Mouse (Mus musculus) heart, embryonic 11.5 days (tissue): ENCODE results near the gene Gde1. TPM values are rescaled to one million over a fixed set of nuclear protein-coding genes. Genes with fewer than 3 reads are reported as not detected.

Source experiments
- ATAC-seq: fragments of 200-750 bp; cut with Nextera tagmentation; replicated peaks from 2 replicates; pipeline ENCODE4 v1.8.0; 2017; ENCODE audit warnings: moderate library complexity; ENCODE audit not compliant: insufficient number of reproducible peaks, low FRiP score, low TSS enrichment
- H3K27ac ChIP-seq: fragments of 300-500 bp; sonication (generic); 2 replicates; pipeline ENCODE4 v1.5.1; 2014; ENCODE audit warnings: mild to moderate bottlenecking, low read depth, low read length
- H3K27me3 ChIP-seq: fragments of 300-500 bp; sonication (generic); 2 replicates; pipeline ENCODE4 v1.6.1; 2014; ENCODE audit warnings: mild to moderate bottlenecking, low read length, mixed read lengths; ENCODE audit not compliant: control insufficient read depth, insufficient read depth
- H3K36me3 ChIP-seq: fragments of 300-500 bp; sonication (generic); 2 replicates; pipeline ENCODE4 v1.6.1; 2014; ENCODE audit warnings: mild to moderate bottlenecking, low read length, moderate library complexity, mixed read lengths; ENCODE audit not compliant: control insufficient read depth, insufficient read depth
- H3K4me1 ChIP-seq: fragments of 300-500 bp; sonication (generic); 2 replicates; pipeline ENCODE4 v1.6.1; 2014; ENCODE audit warnings: low read length; ENCODE audit not compliant: control insufficient read depth, insufficient read depth
- H3K4me2 ChIP-seq: fragments of 300-500 bp; sonication (generic); 2 replicates; pipeline ENCODE4 v1.6.1; 2014; ENCODE audit warnings: mild to moderate bottlenecking, moderate library complexity
- H3K4me3 ChIP-seq: fragments of 300-500 bp; sonication (generic); 2 replicates; pipeline ENCODE4 v1.5.1; 2014; ENCODE audit warnings: low read depth, low read length
- H3K9ac ChIP-seq: fragments of 300-500 bp; sonication (generic); 2 replicates; pipeline ENCODE4 v1.6.1; 2014; ENCODE audit warnings: mild to moderate bottlenecking, low read depth, low read length, moderate library complexity
- H3K9me3 ChIP-seq: fragments of 300-500 bp; sonication (generic); replicated peaks from 2 replicates; pipeline ENCODE4 v1.6.1; 2016; ENCODE audit warnings: low read length; ENCODE audit not compliant: control insufficient read depth
- WGBS: fragments of 180-500 bp; shearing (Covaris S2); extraction: QIAGEN DNeasy Blood & Tissue Kit; methylation state at CpG from one replicate; pipeline ENCODE4 v1.1.7; 2014; ENCODE audit not compliant: insufficient replicate concordance; 5-methylcytosine and 5-hydroxymethylcytosine counted together
- polyA plus RNA-seq: library from polyadenylated mRNA; unstranded; fragments of >200 nt; fragmentation: Nextera tagmentation; extraction: Ambion mirVana; gene quantifications from 2 replicates; pipeline ENCODE4 v1.2.1, GENCODE M21; 2014

The Gde1 gene
- polyA plus RNA-seq, 1 experiment from 2014 or later, result 70.6 TPM

- Histone ChIP-seq H3K27ac (no peak overlapping the region), H3K36me3 (no peaks in the 10 kb centered on the region), H3K27me3 (peaks cover 50% of the 10 kb centered on the region), H3K4me2 (no peak overlapping the region), H3K9ac (no peak overlapping the region), H3K9me3 (0 out of 2 replicates have a peak, but pooled peaks cover 3% of the 10 kb centered on the region), H3K4me3 (no peak overlapping the region), H3K4me1 (no peaks in the 10 kb centered on the region)
- ATAC-seq, result no peak
- whole genome bisulfite sequencing, result 89% methylated on average over 2 of the region's 2 CpGs
These were observed 37.8 kb downstream of the Gde1 start for GRCm38 (mm10) chr7:118667773-118668172.

- no peak for ATAC-seq
- no peak overlapping the region for H3K4me2 ChIP-seq
- WGBS, result 48% methylated on average over 6 of the region's 6 CpGs
- H3K27ac ChIP-seq, result no peak overlapping the region
- no peaks in the 10 kb centered on the region for H3K4me1 ChIP-seq
- H3K9me3 ChIP-seq, result no peaks in the 10 kb centered on the region
- no peak overlapping the region for H3K9ac ChIP-seq
- no peaks in the 10 kb centered on the region for H3K36me3 ChIP-seq
- no peak overlapping the region for H3K4me3 ChIP-seq
- peaks cover 11% of the 10 kb centered on the region; the same call in 1 of the 2 replicates for H3K27me3 ChIP-seq
These were observed 48.8 kb downstream of the Gde1 start for GRCm38 (mm10) chr7:118656730-118657129.

- no peak overlapping the region for H3K4me3 ChIP-seq
- ATAC-seq, result no peak
- H3K27ac ChIP-seq, result no peak overlapping the region
- peaks cover 16% of the 10 kb centered on the region; the same call in 1 of the 2 replicates for H3K27me3 ChIP-seq
- no peaks in the 10 kb centered on the region for H3K36me3 ChIP-seq
- H3K9ac ChIP-seq, result no peak overlapping the region
- H3K4me1 ChIP-seq, result no peaks in the 10 kb centered on the region
- no peaks in the 10 kb centered on the region for H3K9me3 ChIP-seq
- H3K4me2 ChIP-seq, result no peak overlapping the region
- WGBS, result 75% methylated on average over 6 of the region's 6 CpGs
These were observed 52.8 kb downstream of the Gde1 start for GRCm38 (mm10) chr7:118652572-118653295.

- Histone ChIP-seq H3K9ac (no peak overlapping the region), H3K4me3 (no peak overlapping the region), H3K4me1 (no peaks in the 10 kb centered on the region), H3K27me3 (peaks cover 12% of the 10 kb centered on the region; the same call in 1 of the 2 replicates), H3K4me2 (no peak overlapping the region), H3K27ac (no peak overlapping the region), H3K9me3 (no peaks in the 10 kb centered on the region), H3K36me3 (no peaks in the 10 kb centered on the region)
- ATAC-seq, result no peak
- 96% methylated on average over 1 of the region's 1 CpGs for WGBS
These were observed 54.7 kb downstream of the Gde1 start for GRCm38 (mm10) chr7:118650891-118651290.

- no peak overlapping the region for H3K27ac ChIP-seq
- H3K27me3 ChIP-seq, result peaks cover 10% of the 10 kb centered on the region; the same call in 1 of the 2 replicates
- no peaks in the 10 kb centered on the region for H3K36me3 ChIP-seq
- 80% methylated on average over 4 of the region's 4 CpGs for WGBS
- ATAC-seq, result no peak
- no peak overlapping the region for H3K4me2 ChIP-seq
- H3K9me3 ChIP-seq, result no peaks in the 10 kb centered on the region
- no peak overlapping the region for H3K9ac ChIP-seq
- no peaks in the 10 kb centered on the region for H3K4me1 ChIP-seq
- H3K4me3 ChIP-seq, result no peak overlapping the region
These were observed 55.5 kb downstream of the Gde1 start for GRCm38 (mm10) chr7:118650119-118650518.

- no peaks in the 10 kb centered on the region for H3K36me3 ChIP-seq
- H3K9ac ChIP-seq, result no peak overlapping the region
- no peaks in the 10 kb centered on the region for H3K4me1 ChIP-seq
These were observed 56.2 kb downstream of the Gde1 start for GRCm38 (mm10) chr7:118649328-118649727.

GRCm38 (mm10) chr7:118646237-118646636, 59.3 kb downstream of the Gde1 start:
- 80% methylated on average over 1 of the region's 1 CpGs for WGBS

More at GRCm38 (mm10) chr7:118649328-118649727, 56.2 kb downstream of the Gde1 start:
- Histone ChIP-seq H3K27ac (no peak overlapping the region), H3K4me2 (no peak overlapping the region), H3K27me3 (peaks cover 8% of the 10 kb centered on the region; the same call in 1 of the 2 replicates), H3K9me3 (no peaks in the 10 kb centered on the region), H3K4me3 (no peak overlapping the region)
- no peak for ATAC-seq
- 82% methylated on average over 7 of the region's 7 CpGs for WGBS

More at GRCm38 (mm10) chr7:118646237-118646636, 59.3 kb downstream of the Gde1 start:
- Histone ChIP-seq H3K4me3 (no peak overlapping the region), H3K27me3 (peaks cover 8% of the 10 kb centered on the region; the same call in 1 of the 2 replicates), H3K4me2 (no peak overlapping the region), H3K36me3 (no peaks in the 10 kb centered on the region), H3K9ac (no peak overlapping the region), H3K9me3 (no peaks in the 10 kb centered on the region), H3K4me1 (no peaks in the 10 kb centered on the region), H3K27ac (no peak overlapping the region)
- no peak for ATAC-seq
